Mouse (Mus musculus): Measurements from ENCODE around the gene Prss32. TPM values are rescaled to one million over a fixed set of nuclear protein-coding genes. Genes with fewer than 3 reads are reported as not detected.
"Not testable (repeated sequence)": the region's sequence is repeated elsewhere in the genome, so short reads cannot be mapped to it uniquely, and the experiment has no call there.

The Prss32 gene
- polyA plus RNA-seq, 1 experiment from 2014 or later: not detected

DNA sequence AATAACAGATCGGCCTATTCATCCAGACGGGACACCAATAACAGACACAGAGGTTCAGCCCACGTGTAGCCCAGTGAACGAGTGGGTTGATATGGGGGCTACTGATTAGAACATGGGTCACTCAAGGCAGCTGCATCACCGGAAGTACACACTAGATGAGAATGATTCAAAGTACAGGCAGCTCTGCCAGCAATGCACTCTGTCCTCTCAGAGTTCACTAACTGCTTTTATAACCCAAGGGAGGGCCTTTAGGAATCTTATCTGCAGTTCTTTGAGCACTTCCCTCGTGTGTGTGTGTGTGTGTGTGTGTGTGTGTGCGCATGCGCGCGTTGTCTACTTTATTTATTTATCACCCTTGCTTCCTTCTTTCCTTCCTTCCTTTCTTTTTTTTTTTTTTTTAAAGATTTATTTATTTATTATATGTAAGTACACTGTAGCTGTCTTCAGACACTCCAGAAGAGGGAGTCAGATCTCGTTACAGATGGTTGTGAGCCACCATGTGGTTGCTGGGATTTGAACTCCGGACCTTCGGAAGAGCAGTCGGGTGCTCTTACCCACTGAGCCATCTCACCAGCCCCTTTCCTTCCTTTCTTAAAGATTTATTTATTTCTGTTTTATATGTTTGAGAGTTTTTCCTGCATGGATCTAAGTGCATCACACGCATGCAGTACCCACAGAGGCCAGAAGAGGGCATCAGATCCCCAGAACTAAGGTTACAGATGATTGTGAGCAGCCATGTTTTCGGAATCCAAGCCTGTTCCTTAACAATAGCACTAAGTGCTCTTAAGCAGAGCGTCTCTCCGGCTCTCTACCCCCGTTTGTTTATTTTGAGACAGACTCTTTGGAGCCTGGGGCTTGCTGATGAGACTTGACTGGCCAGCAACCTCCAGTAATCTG, 7.4 kb downstream of the Prss32 start:
- peak; percentile 43; the same call in 1 of the 2 replicates for ATAC-seq (ENCODE audit: low FRiP score)
- no peaks in the 10 kb centered on the region for H3K9me3 ChIP-seq (replicated peaks)
- no peak overlapping the region for H3K4me3 ChIP-seq
- H3K27me3 ChIP-seq: no peaks in the 10 kb centered on the region
- WGBS: 62% methylated on average over 19 of the region's 19 CpGs
- no peaks in the 10 kb centered on the region for H3K4me1 ChIP-seq
- no peak overlapping the region for H3K9ac ChIP-seq
- no peak overlapping the region for H3K4me2 ChIP-seq (replicated peaks)
- no peaks in the 10 kb centered on the region for H3K36me3 ChIP-seq
- no peak overlapping the region for H3K27ac ChIP-seq

GRCm38 (mm10) chr17:23853292-23853691, 9.6 kb downstream of the Prss32 start:
- H3K4me3 ChIP-seq: no peak overlapping the region
- H3K9me3 ChIP-seq (replicated peaks): no peaks in the 10 kb centered on the region
- no peak for ATAC-seq (ENCODE audit: low FRiP score)
- WGBS: 36% methylated on average over 5 of the region's 5 CpGs
- no peak overlapping the region for H3K9ac ChIP-seq
- no peaks in the 10 kb centered on the region for H3K4me1 ChIP-seq
- no peaks in the 10 kb centered on the region for H3K36me3 ChIP-seq
- no peak overlapping the region for H3K27ac ChIP-seq
- no peaks in the 10 kb centered on the region for H3K27me3 ChIP-seq
- no peak overlapping the region for H3K4me2 ChIP-seq (replicated peaks)

DNA sequence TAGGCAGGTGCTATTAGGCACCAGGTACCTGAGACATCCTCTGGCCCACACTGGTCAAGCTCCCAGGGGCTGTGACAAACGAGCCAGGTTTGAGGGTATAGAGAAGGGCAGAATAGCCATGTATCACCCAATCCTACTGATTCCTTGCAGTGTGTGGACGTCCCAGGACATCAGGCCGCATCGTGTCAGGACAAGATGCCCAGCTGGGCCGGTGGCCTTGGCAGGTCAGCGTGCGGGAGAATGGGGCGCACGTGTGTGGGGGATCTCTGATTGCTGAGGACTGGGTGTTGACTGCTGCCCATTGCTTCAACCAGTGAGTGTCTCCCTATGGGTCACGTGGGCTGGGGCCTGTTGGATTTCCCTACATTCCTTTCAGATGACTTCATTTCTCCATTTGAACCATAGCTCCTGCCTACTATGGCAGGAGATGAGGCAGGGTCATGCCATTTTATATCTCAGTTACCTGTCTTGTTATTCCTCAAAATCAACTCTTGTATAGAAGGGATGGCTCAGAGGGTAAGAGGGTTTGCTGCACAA, 10.6 kb downstream of the Prss32 start:
- H3K4me3 ChIP-seq: no peak overlapping the region
- no peaks in the 10 kb centered on the region for H3K9me3 ChIP-seq (replicated peaks)
- no peaks in the 10 kb centered on the region for H3K36me3 ChIP-seq
- no peak for ATAC-seq (ENCODE audit: low FRiP score)
- no peak overlapping the region for H3K9ac ChIP-seq
- no peak overlapping the region for H3K27ac ChIP-seq
- no peak overlapping the region for H3K4me2 ChIP-seq (replicated peaks)
- no peaks in the 10 kb centered on the region for H3K27me3 ChIP-seq
- no peaks in the 10 kb centered on the region for H3K4me1 ChIP-seq
- WGBS: 90% methylated on average over 10 of the region's 10 CpGs

DNA sequence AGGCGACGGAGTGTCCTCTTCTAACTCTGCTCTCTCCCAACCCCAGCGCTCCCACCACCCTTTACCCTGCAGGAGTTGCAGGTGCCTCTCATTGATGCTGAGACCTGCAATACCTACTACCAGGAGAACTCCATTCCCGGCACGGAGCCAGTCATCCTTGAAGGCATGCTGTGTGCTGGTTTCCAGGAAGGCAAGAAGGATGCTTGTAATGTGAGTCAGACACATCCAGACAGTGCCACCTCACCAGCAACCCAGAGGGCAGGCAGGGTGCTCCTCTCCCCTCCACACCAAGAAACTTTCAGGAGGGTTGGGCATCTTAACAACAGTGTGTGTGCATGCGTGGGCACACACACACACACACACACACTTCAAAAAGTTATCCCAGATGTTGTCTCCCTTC, 13.5 kb downstream of the Prss32 start:
- ATAC-seq (ENCODE audit: low FRiP score): no peak
- H3K4me2 ChIP-seq (replicated peaks): no peak overlapping the region
- 84% methylated on average over 6 of the region's 6 CpGs for WGBS
- H3K27me3 ChIP-seq: no peaks in the 10 kb centered on the region
- no peaks in the 10 kb centered on the region for H3K9me3 ChIP-seq (replicated peaks)
- no peak overlapping the region for H3K9ac ChIP-seq
- H3K27ac ChIP-seq: no peak overlapping the region
- no peaks in the 10 kb centered on the region for H3K36me3 ChIP-seq
- H3K4me1 ChIP-seq: no peaks in the 10 kb centered on the region
- H3K4me3 ChIP-seq: no peak overlapping the region

DNA sequence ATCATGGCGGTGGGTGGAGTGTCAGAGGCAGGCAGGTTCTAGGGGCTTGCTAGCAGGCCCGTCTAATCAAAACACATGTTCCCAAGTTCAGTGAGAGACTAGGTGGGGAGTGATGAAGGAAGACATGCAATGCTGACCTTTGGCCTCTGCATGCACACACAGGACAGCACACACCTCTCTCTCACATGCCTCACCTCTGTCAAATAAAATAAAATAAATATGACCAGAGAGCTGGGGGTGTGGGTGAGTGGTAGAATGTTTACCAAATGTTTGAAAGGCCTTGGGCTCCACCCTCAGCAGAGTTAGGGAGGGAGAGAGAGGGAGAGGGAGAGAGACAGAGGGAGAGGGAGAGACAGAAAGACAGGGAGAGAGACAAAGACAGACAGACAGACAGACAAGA, 14.3 kb downstream of the Prss32 start:
- no peak overlapping the region for H3K4me3 ChIP-seq
- no peaks in the 10 kb centered on the region for H3K9me3 ChIP-seq (replicated peaks)
- H3K4me2 ChIP-seq (replicated peaks): no peak overlapping the region
- H3K27me3 ChIP-seq: no peaks in the 10 kb centered on the region
- H3K9ac ChIP-seq: no peak overlapping the region
- no peak for ATAC-seq (ENCODE audit: low FRiP score)
- H3K27ac ChIP-seq: no peak overlapping the region
- 80% methylated on average over 2 of the region's 2 CpGs for WGBS
- H3K4me1 ChIP-seq: no peaks in the 10 kb centered on the region
- no peaks in the 10 kb centered on the region for H3K36me3 ChIP-seq

DNA sequence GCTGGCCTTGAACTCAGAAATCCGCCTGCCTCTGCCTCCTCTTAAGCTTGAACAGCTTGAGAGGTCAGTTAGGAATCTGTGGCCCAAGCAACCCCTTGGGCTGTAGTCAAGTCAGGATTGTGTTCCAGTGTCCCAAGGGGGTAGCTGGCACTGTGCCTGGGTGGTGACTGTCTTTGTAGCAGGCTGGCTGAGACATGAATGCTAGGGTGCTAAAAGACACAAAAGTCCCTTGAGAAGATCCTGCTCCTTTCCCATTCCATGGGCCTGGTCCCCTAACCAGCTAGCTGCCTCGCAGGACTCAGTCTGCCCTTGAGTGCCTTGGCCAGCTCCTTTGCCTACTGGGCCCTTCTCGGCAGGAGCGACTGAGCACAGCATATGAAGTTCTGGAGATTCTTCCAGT, 19.3 kb downstream of the Prss32 start:
- WGBS: 88% methylated on average over 4 of the region's 4 CpGs
- no peak overlapping the region for H3K4me3 ChIP-seq
- no peaks in the 10 kb centered on the region for H3K36me3 ChIP-seq
- no peaks in the 10 kb centered on the region for H3K4me1 ChIP-seq
- no peaks in the 10 kb centered on the region for H3K27me3 ChIP-seq
- H3K9me3 ChIP-seq (replicated peaks): no peaks in the 10 kb centered on the region
- no peak overlapping the region for H3K27ac ChIP-seq
- ATAC-seq (ENCODE audit: low FRiP score): no peak
- no peak overlapping the region for H3K9ac ChIP-seq
- no peak overlapping the region for H3K4me2 ChIP-seq (replicated peaks)

DNA sequence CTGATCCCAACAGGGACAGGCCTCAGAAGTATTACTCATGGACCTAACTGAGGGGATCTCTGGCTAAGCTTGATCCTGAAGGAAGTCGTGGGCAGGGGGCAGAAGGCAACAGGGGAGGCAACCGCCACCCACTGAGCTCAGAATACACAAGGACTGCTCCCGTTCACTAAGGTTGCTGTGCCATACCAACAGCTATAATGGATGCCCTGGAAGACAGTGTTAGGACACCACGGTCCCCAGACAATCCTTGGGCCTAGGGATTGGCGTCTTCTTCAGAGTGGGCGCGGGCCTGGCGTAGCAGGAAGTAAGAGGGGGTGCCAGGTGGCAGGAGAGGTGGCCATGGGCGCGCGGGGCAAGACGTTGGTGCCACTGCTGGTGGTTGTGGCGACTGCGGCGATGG, 24.1 kb downstream of the Prss32 start, which contains the start of gene Prss21:
Prss21 (plus strand) TSS at position 301 of the 400 bp plus-strand sequence.
- H3K4me2 ChIP-seq (replicated peaks): no peak within 1 kb of the TSS
- H3K27ac ChIP-seq: no peak within 1 kb of the TSS
- H3K27me3 ChIP-seq: no peaks in the 10 kb centered on the region
- H3K4me3 ChIP-seq: no peak within 1 kb of the TSS
- no peaks in the 10 kb centered on the region for H3K36me3 ChIP-seq
- H3K9me3 ChIP-seq (replicated peaks): no peaks in the 10 kb centered on the region
- WGBS: 87% methylated on average over 15 of the region's 15 CpGs
- no peak for ATAC-seq (ENCODE audit: low FRiP score)
- no peaks in the 10 kb centered on the region for H3K4me1 ChIP-seq
- no peak within 1 kb of the TSS for H3K9ac ChIP-seq

DNA sequence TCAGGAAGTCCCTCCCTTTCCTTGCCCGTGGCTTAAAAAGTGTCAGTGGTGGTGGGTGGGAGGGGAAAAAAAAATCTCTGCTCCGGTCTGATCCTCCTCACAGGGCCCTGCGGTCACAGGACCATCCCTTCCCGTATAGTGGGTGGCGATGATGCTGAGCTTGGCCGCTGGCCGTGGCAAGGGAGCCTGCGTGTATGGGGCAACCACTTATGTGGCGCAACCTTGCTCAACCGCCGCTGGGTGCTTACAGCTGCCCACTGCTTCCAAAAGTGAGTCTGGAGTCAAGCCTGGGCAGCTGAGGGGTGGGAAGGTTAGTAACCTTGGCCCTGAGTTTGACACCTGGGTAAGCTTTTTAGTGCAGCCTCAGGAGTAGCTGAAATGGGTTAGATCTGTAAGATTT, 24.9 kb downstream of the Prss32 start:
- Histone ChIP-seq H3K9me3 (replicated peaks) (no peaks in the 10 kb centered on the region), H3K4me2 (replicated peaks) (no peak overlapping the region), H3K9ac (no peak overlapping the region), H3K4me1 (no peaks in the 10 kb centered on the region), H3K36me3 (no peaks in the 10 kb centered on the region), H3K27ac (no peak overlapping the region), H3K4me3 (no peak overlapping the region), H3K27me3 (no peaks in the 10 kb centered on the region)
- WGBS: 92% methylated on average over 11 of the region's 11 CpGs
- no peak for ATAC-seq (ENCODE audit: low FRiP score)

GRCm38 (mm10) chr17:23873884-23874856, 30.5 kb downstream of the Prss32 start:
- WGBS: 47% methylated on average over 8 of the region's 8 CpGs
- H3K9me3 ChIP-seq (replicated peaks): no peaks in the 10 kb centered on the region
- ATAC-seq (ENCODE audit: low FRiP score): no peak

DNA sequence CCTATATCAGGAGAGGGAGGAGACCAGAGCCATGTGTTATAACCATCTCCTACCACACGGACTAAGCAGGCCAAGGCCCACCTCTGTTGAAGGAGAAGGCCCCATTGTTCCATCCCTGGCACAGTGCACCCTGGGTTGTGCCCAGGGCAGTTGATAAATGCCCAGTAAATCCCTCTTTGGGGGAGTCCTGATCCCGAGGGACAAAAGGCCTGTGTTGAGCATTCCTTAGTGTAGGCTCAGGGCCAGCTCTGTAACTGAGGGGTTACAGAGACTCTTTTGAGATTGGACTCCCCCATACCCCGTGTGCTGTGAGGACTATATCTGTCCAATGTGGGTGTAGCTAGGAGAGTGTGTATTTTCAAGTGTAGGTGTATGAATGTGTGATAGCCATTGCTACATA, 33.1 kb downstream of the Prss32 start:
- no peak for ATAC-seq (ENCODE audit: low FRiP score)
- no peak overlapping the region for H3K9ac ChIP-seq
- 69% methylated on average over 3 of the region's 3 CpGs for WGBS
- H3K27me3 ChIP-seq: no peaks in the 10 kb centered on the region
- H3K27ac ChIP-seq: no peak overlapping the region
- H3K36me3 ChIP-seq: no peaks in the 10 kb centered on the region
- no peak overlapping the region for H3K4me3 ChIP-seq
- no peaks in the 10 kb centered on the region for H3K9me3 ChIP-seq (replicated peaks)
- H3K4me2 ChIP-seq (replicated peaks): no peak overlapping the region
- H3K4me1 ChIP-seq: no peaks in the 10 kb centered on the region

More at GRCm38 (mm10) chr17:23873884-23874856, 30.5 kb downstream of the Prss32 start:
- Histone ChIP-seq H3K36me3 (no peaks in the 10 kb centered on the region), H3K4me1 (no peaks in the 10 kb centered on the region), H3K4me2 (replicated peaks) (no peak overlapping the region), H3K27ac (no peak overlapping the region), H3K9ac (no peak overlapping the region), H3K4me3 (no peak overlapping the region), H3K27me3 (no peaks in the 10 kb centered on the region)

- H3K9me3 ChIP-seq (replicated peaks): no peaks in the 10 kb centered on the region
- 85% methylated on average over 2 of the region's 2 CpGs for WGBS
Observed at GRCm38 (mm10) chr17:23877166-23877565, 33.5 kb downstream of the Prss32 start.

GRCm38 (mm10) chr17:23880576-23880975, 36.9 kb downstream of the Prss32 start, which contains the start of the genes Dcpp1 and Dcpp2:
TSS of gene Dcpp1 (plus strand) at chr17:23880876.
TSS of gene Dcpp2 (plus strand) at chr17:23880880.
- H3K27ac ChIP-seq; H3K4me3 ChIP-seq; ATAC-seq (ENCODE audit: low FRiP score); H3K4me2 ChIP-seq (replicated peaks); H3K27me3 ChIP-seq; H3K9me3 ChIP-seq (replicated peaks); H3K4me1 ChIP-seq; H3K9ac ChIP-seq; H3K36me3 ChIP-seq: not testable (repeated sequence)
- 82% methylated on average over 4 of the region's 4 CpGs for whole genome bisulfite sequencing

More at GRCm38 (mm10) chr17:23877166-23877565, 33.5 kb downstream of the Prss32 start:
- Histone ChIP-seq H3K27ac (no peak overlapping the region), H3K4me2 (replicated peaks) (no peak overlapping the region), H3K36me3 (no peaks in the 10 kb centered on the region), H3K4me3 (no peak overlapping the region), H3K9ac (no peak overlapping the region), H3K4me1 (no peaks in the 10 kb centered on the region), H3K27me3 (no peaks in the 10 kb centered on the region)
- no peak for ATAC-seq (ENCODE audit: low FRiP score)

All from hindbrain, embryonic 12.5 days (tissue).